Mouse (Mus musculus): Measurements from ENCODE around the gene Nptxr. TPM values are rescaled to one million over a fixed set of nuclear protein-coding genes. Genes with fewer than 3 reads are reported as not detected.

Nptxr gene
- polyA plus RNA-seq, 2 experiments = 0.09 to 0.11 TPM

- H3K4me2 ChIP-seq (ENCODE audit: low read depth) = no peak overlapping the region
- no peak overlapping the region for H3K27ac ChIP-seq
- H3K9me3 ChIP-seq (ENCODE audit: control insufficient read depth, low read length) = no peaks in the 10 kb centered on the region
- no peaks in the 10 kb centered on the region for H3K4me1 ChIP-seq (replicated peaks; ENCODE audit: control insufficient read depth in 2 of 2, insufficient read depth in 2 of 2, low read length in 1 of 2)
- DNase-seq (ENCODE audit: low read depth in 3 of 3, low spot score in 3 of 3) (no peak), ATAC-seq (ENCODE audit: insufficient read depth) (no peak)
- H3K9ac ChIP-seq (replicated peaks) = no peak overlapping the region
- H3K27me3 ChIP-seq (ENCODE audit: control insufficient read depth, insufficient read depth, low read length) = peaks cover 7% of the 10 kb centered on the region
- 69% methylated on average over 8 of the region's 8 CpGs for WGBS (ENCODE audit: insufficient replicate concordance)
- H3K4me3 ChIP-seq (ENCODE audit: insufficient read depth in 1 of 2, low read depth in 2 of 2, low read length in 2 of 2) = no peak overlapping the region
- no peaks in the 10 kb centered on the region for H3K36me3 ChIP-seq (replicated peaks; ENCODE audit: control insufficient read depth, insufficient read depth, low read depth)
- no peak for TF ChIP-seq EP300 (IDR thresholded peaks at IDR 0.05; ENCODE audit: low read depth)
- no peak for TF ChIP-seq CTCF (IDR thresholded peaks at IDR 0.05; ENCODE audit: low read depth)
Observed at GRCm38 (mm10) chr15:79797680-79798079, 6.9 kb downstream of the Nptxr start.

- 63% methylated on average over 7 of the region's 7 CpGs for WGBS (ENCODE audit: insufficient replicate concordance)
- Histone ChIP-seq H3K27ac (no peak overlapping the region), H3K9ac (replicated peaks) (no peak overlapping the region), H3K36me3 (replicated peaks; ENCODE audit: control insufficient read depth, insufficient read depth, low read depth) (no peaks in the 10 kb centered on the region), H3K4me1 (replicated peaks; ENCODE audit: control insufficient read depth in 2 of 2, insufficient read depth in 2 of 2, low read length in 1 of 2) (no peaks in the 10 kb centered on the region), H3K27me3 (ENCODE audit: control insufficient read depth, insufficient read depth, low read length) (peaks cover 2% of the 10 kb centered on the region), H3K4me2 (ENCODE audit: low read depth) (no peak overlapping the region), H3K9me3 (ENCODE audit: control insufficient read depth, low read length) (no peaks in the 10 kb centered on the region), H3K4me3 (ENCODE audit: insufficient read depth in 1 of 2, low read depth in 2 of 2, low read length in 2 of 2) (no peak overlapping the region)
- no peak for DNase-seq (ENCODE audit: low read depth in 3 of 3, low spot score in 3 of 3)
- no peak for TF ChIP-seq CTCF (IDR thresholded peaks at IDR 0.05; ENCODE audit: low read depth)
- TF ChIP-seq EP300 (IDR thresholded peaks at IDR 0.05; ENCODE audit: low read depth) = no peak
- no peak for ATAC-seq (ENCODE audit: insufficient read depth)
Observed at GRCm38 (mm10) chr15:79797096-79797495, 7.5 kb downstream of the Nptxr start.

- no peak overlapping the region for H3K4me3 ChIP-seq (ENCODE audit: insufficient read depth in 1 of 2, low read depth in 2 of 2, low read length in 2 of 2)
- no peaks in the 10 kb centered on the region for H3K36me3 ChIP-seq (replicated peaks; ENCODE audit: control insufficient read depth, insufficient read depth, low read depth)
- ATAC-seq (ENCODE audit: insufficient read depth) (no peak), DNase-seq (ENCODE audit: low read depth in 3 of 3, low spot score in 3 of 3) (no peak)
- H3K9me3 ChIP-seq (ENCODE audit: control insufficient read depth, low read length) = no peaks in the 10 kb centered on the region
- no peaks in the 10 kb centered on the region for H3K4me1 ChIP-seq (replicated peaks; ENCODE audit: control insufficient read depth in 2 of 2, insufficient read depth in 2 of 2, low read length in 1 of 2)
- no peak overlapping the region for H3K27ac ChIP-seq
- H3K4me2 ChIP-seq (ENCODE audit: low read depth) = no peak overlapping the region
- WGBS (ENCODE audit: insufficient replicate concordance) = 66% methylated on average over 12 of the region's 12 CpGs
- H3K9ac ChIP-seq (replicated peaks) = no peak overlapping the region
- TF ChIP-seq CTCF (IDR thresholded peaks at IDR 0.05; ENCODE audit: low read depth) = no peak
- TF ChIP-seq EP300 (IDR thresholded peaks at IDR 0.05; ENCODE audit: low read depth) = no peak
- no peaks in the 10 kb centered on the region; the same call in 1 of the 2 replicates for H3K27me3 ChIP-seq (ENCODE audit: control insufficient read depth, insufficient read depth, low read length)
Observed at GRCm38 (mm10) chr15:79796256-79796655, 8.3 kb downstream of the Nptxr start.

- Histone ChIP-seq H3K4me2 (ENCODE audit: low read depth) (no peak overlapping the region), H3K27me3 (ENCODE audit: control insufficient read depth, insufficient read depth, low read length) (no peaks in the 10 kb centered on the region; the same call in 1 of the 2 replicates), H3K4me3 (ENCODE audit: insufficient read depth in 1 of 2, low read depth in 2 of 2, low read length in 2 of 2) (no peak overlapping the region), H3K9me3 (ENCODE audit: control insufficient read depth, low read length) (no peaks in the 10 kb centered on the region), H3K27ac (no peak overlapping the region), H3K9ac (replicated peaks) (no peak overlapping the region), H3K4me1 (replicated peaks; ENCODE audit: control insufficient read depth in 2 of 2, insufficient read depth in 2 of 2, low read length in 1 of 2) (no peaks in the 10 kb centered on the region), H3K36me3 (replicated peaks; ENCODE audit: control insufficient read depth, insufficient read depth, low read depth) (no peaks in the 10 kb centered on the region)
- ATAC-seq (ENCODE audit: insufficient read depth) (no peak), DNase-seq (ENCODE audit: low read depth in 3 of 3, low spot score in 3 of 3) (no peak)
- 13% methylated on average over 20 of the region's 20 CpGs for WGBS (ENCODE audit: insufficient replicate concordance)
- TF ChIP-seq CTCF (IDR thresholded peaks at IDR 0.05; ENCODE audit: low read depth) (no peak), EP300 (IDR thresholded peaks at IDR 0.05; ENCODE audit: low read depth) (no peak)
Observed at GRCm38 (mm10) chr15:79794173-79794572, 10.4 kb downstream of the Nptxr start.

- Histone ChIP-seq H3K27ac (no peak overlapping the region), H3K4me2 (ENCODE audit: low read depth) (no peak overlapping the region), H3K9me3 (ENCODE audit: control insufficient read depth, low read length) (no peaks in the 10 kb centered on the region), H3K36me3 (replicated peaks; ENCODE audit: control insufficient read depth, insufficient read depth, low read depth) (no peaks in the 10 kb centered on the region), H3K27me3 (ENCODE audit: control insufficient read depth, insufficient read depth, low read length) (no peaks in the 10 kb centered on the region; the same call in 1 of the 2 replicates), H3K9ac (replicated peaks) (no peak overlapping the region), H3K4me1 (replicated peaks; ENCODE audit: control insufficient read depth in 2 of 2, insufficient read depth in 2 of 2, low read length in 1 of 2) (no peaks in the 10 kb centered on the region), H3K4me3 (ENCODE audit: insufficient read depth in 1 of 2, low read depth in 2 of 2, low read length in 2 of 2) (no peak overlapping the region)
- no peak for DNase-seq (ENCODE audit: low read depth in 3 of 3, low spot score in 3 of 3)
- no peak for TF ChIP-seq EP300 (IDR thresholded peaks at IDR 0.05; ENCODE audit: low read depth)
- TF ChIP-seq CTCF (IDR thresholded peaks at IDR 0.05; ENCODE audit: low read depth) = no peak
- no peak for ATAC-seq (ENCODE audit: insufficient read depth)
- WGBS (ENCODE audit: insufficient replicate concordance) = 64% methylated on average over 9 of the region's 9 CpGs
Observed at GRCm38 (mm10) chr15:79793076-79793475, 11.5 kb downstream of the Nptxr start.
